Mouse (Mus musculus) cerebellum, postnatal 25 days (tissue): Measurements from ENCODE around the gene Gjb3.

ENCODE experiments used
- DNase-seq, 2 experiments: peaks; one replicate each; pipeline ENCODE4 v3.0.0; 2021; ENCODE audit warnings: mixed read lengths in 2 of 2

Gjb3 gene

GRCm38 (mm10) chr4:127278451-127279001, 52.1 kb downstream of the Gjb3 start:
- no peak for DNase-seq
